Mouse (Mus musculus): ENCODE measurements around the gene Cdkn1b. TPM values are rescaled to one million over a fixed set of nuclear protein-coding genes. Genes with fewer than 3 reads are reported as not detected.

Gene Cdkn1b
- total RNA-seq, 2 experiments from 2014 or later, result 53.4 to 53.8 TPM

- DNase-seq (ENCODE audit: low spot score in 2 of 2), result no peak
These were observed 16.8 kb upstream of the Cdkn1b start for GRCm38 (mm10) chr6:134903368-134903767.

- DNase-seq (ENCODE audit: low spot score in 2 of 2), result no peak
These were observed 16.0 kb upstream of the Cdkn1b start for GRCm38 (mm10) chr6:134903891-134904884.

- DNase-seq (ENCODE audit: low spot score in 2 of 2), result no peak
These were observed 14.4 kb upstream of the Cdkn1b start for GRCm38 (mm10) chr6:134905811-134906210.

GRCm38 (mm10) chr6:134914523-134914922 is 5.7 kb upstream of the Cdkn1b start:
- DNase-seq (ENCODE audit: low spot score in 2 of 2), result no peak

GRCm38 (mm10) chr6:134916641-134917040 is 3.6 kb upstream of the Cdkn1b start:
- DNase-seq (ENCODE audit: low spot score in 2 of 2), result no peak

- peak in 1 of 2 experiments; percentile 20 for DNase-seq (ENCODE audit: low spot score in 2 of 2)
These were observed 3.1 kb upstream of the Cdkn1b start for GRCm38 (mm10) chr6:134917087-134917486.

- DNase-seq (ENCODE audit: low spot score in 2 of 2), result no peak
These were observed 1.4 kb upstream of the Cdkn1b start for GRCm38 (mm10) chr6:134918769-134919168.

- no peak for DNase-seq (ENCODE audit: low spot score in 2 of 2)
These were observed 551 bp upstream of the Cdkn1b start for GRCm38 (mm10) chr6:134919511-134920189.

- DNase-seq (ENCODE audit: low spot score in 2 of 2), result peak in 1 of 2 experiments; percentile 27
These were observed 953 bp downstream of the Cdkn1b start for GRCm38 (mm10) chr6:134921014-134921694.

GRCm38 (mm10) chr6:134921695-134922510 is 1.7 kb downstream of the Cdkn1b start:
- DNase-seq (ENCODE audit: low spot score in 2 of 2), result no peak

GRCm38 (mm10) chr6:134922511-134923195 is 2.5 kb downstream of the Cdkn1b start:
- no peak for DNase-seq (ENCODE audit: low spot score in 2 of 2)

GRCm38 (mm10) chr6:134923670-134924069 is 3.5 kb downstream of the Cdkn1b start:
- DNase-seq (ENCODE audit: low spot score in 2 of 2), result no peak

GRCm38 (mm10) chr6:134924262-134924661 is 4.1 kb downstream of the Cdkn1b start:
- DNase-seq (ENCODE audit: low spot score in 2 of 2), result no peak

- no peak for DNase-seq (ENCODE audit: low spot score in 2 of 2)
These were observed 5.6 kb downstream of the Cdkn1b start for GRCm38 (mm10) chr6:134925673-134926337.

- no peak for DNase-seq (ENCODE audit: low spot score in 2 of 2)
These were observed 6.1 kb downstream of the Cdkn1b start for GRCm38 (mm10) chr6:134926338-134926705.

- DNase-seq (ENCODE audit: low spot score in 2 of 2), result peak in 1 of 2 experiments; percentile 40
These were observed 6.8 kb downstream of the Cdkn1b start for GRCm38 (mm10) chr6:134926803-134927594.

- DNase-seq (ENCODE audit: low spot score in 2 of 2), result no peak
These were observed 7.4 kb downstream of the Cdkn1b start for GRCm38 (mm10) chr6:134927595-134928095.

GRCm38 (mm10) chr6:134928096-134928888 is 8.1 kb downstream of the Cdkn1b start:
- peak; percentile 55 to 74 for DNase-seq (ENCODE audit: low spot score in 2 of 2)
